Mouse (Mus musculus): Measurements from ENCODE around the gene Aen. TPM values are rescaled to one million over a fixed set of nuclear protein-coding genes. Genes with fewer than 3 reads are reported as not detected.

Aen gene
- total RNA-seq (2021), result 10 to 100 TPM; 20.5 to 20.6 TPM
- long read RNA-seq, experiment 1, full-length matches to known transcripts, result 55 of 65 reads
- long read RNA-seq, experiment 1, partial matches to known transcripts, result 8 of 65 reads
- long read RNA-seq, experiment 1, other reads (novel, unspliced or antisense), result 2 of 65 reads
- long read RNA-seq, experiment 2, full-length matches to known transcripts, result 38 of 43 reads
- long read RNA-seq, experiment 2, partial matches to known transcripts, result 4 of 43 reads
- long read RNA-seq, experiment 2, other reads (novel, unspliced or antisense), result 1 of 43 reads

- DNase-seq (ENCODE audit: low spot score in 2 of 2), result peak; percentile 95 to 98
Observed at GRCm38 (mm10) chr7:78895653-78896333, at the start of gene Aen. Gene Aen, plus strand, starts transcription at chr7:78895854.

- no peak for DNase-seq (ENCODE audit: low spot score in 2 of 2)
Observed at GRCm38 (mm10) chr7:78846066-78846716, 49.5 kb upstream of the Aen start.

GRCm38 (mm10) chr7:78846737-78847434 lies 48.8 kb upstream of the Aen start, which contains the start of gene Det1:
Gene Det1, minus strand, starts transcription at chr7:78847263.
- DNase-seq (ENCODE audit: low spot score in 2 of 2), result peak; percentile 73 to 90

- DNase-seq (ENCODE audit: low spot score in 2 of 2), result no peak
Observed at GRCm38 (mm10) chr7:78854051-78854450, 41.6 kb upstream of the Aen start.

GRCm38 (mm10) chr7:78855044-78855655 lies 40.5 kb upstream of the Aen start:
- DNase-seq (ENCODE audit: low spot score in 2 of 2), result no peak

GRCm38 (mm10) chr7:78863796-78864445 lies 31.7 kb upstream of the Aen start:
- no peak for DNase-seq (ENCODE audit: low spot score in 2 of 2)

- DNase-seq (ENCODE audit: low spot score in 2 of 2), result no peak
Observed at GRCm38 (mm10) chr7:78864446-78864802, 31.2 kb upstream of the Aen start.

- DNase-seq (ENCODE audit: low spot score in 2 of 2), result no peak
Observed at GRCm38 (mm10) chr7:78865212-78865949, 30.3 kb upstream of the Aen start.

- DNase-seq (ENCODE audit: low spot score in 2 of 2), result no peak
Observed at GRCm38 (mm10) chr7:78868731-78869130, 26.9 kb upstream of the Aen start.

GRCm38 (mm10) chr7:78872366-78872765 lies 23.3 kb upstream of the Aen start:
- DNase-seq (ENCODE audit: low spot score in 2 of 2), result no peak

- DNase-seq (ENCODE audit: low spot score in 2 of 2), result no peak
Observed at GRCm38 (mm10) chr7:78872831-78873230, 22.8 kb upstream of the Aen start.

GRCm38 (mm10) chr7:78881607-78882468 lies 13.8 kb upstream of the Aen start:
- no peak for DNase-seq (ENCODE audit: low spot score in 2 of 2)

GRCm38 (mm10) chr7:78882469-78882837 lies 13.2 kb upstream of the Aen start:
- no peak for DNase-seq (ENCODE audit: low spot score in 2 of 2)

- DNase-seq (ENCODE audit: low spot score in 2 of 2), result no peak
Observed at GRCm38 (mm10) chr7:78883016-78883725, 12.5 kb upstream of the Aen start.

GRCm38 (mm10) chr7:78883726-78884060 lies 12.0 kb upstream of the Aen start:
- no peak for DNase-seq (ENCODE audit: low spot score in 2 of 2)

- DNase-seq (ENCODE audit: low spot score in 2 of 2), result no peak
Observed at GRCm38 (mm10) chr7:78884139-78884538, 11.5 kb upstream of the Aen start.

GRCm38 (mm10) chr7:78885404-78885803 lies 10.2 kb upstream of the Aen start:
- DNase-seq (ENCODE audit: low spot score in 2 of 2), result no peak

- DNase-seq (ENCODE audit: low spot score in 2 of 2), result no peak
Observed at GRCm38 (mm10) chr7:78886496-78886895, 9.2 kb upstream of the Aen start.

- no peak for DNase-seq (ENCODE audit: low spot score in 2 of 2)
Observed at GRCm38 (mm10) chr7:78887431-78887842, 8.2 kb upstream of the Aen start.
